Mouse (Mus musculus): Measurements from ENCODE around the gene Gm4141. TPM values are rescaled to one million over a fixed set of nuclear protein-coding genes. Genes with fewer than 3 reads are reported as not detected.
"Not testable (repeated sequence)": the region's sequence is repeated elsewhere in the genome, so short reads cannot be mapped to it uniquely, and the experiment has no call there.

Gm4141 gene
- total RNA-seq (2022), result not detected

GRCm38 (mm10) chr7:20576141-20576540, at the start of gene Gm4141:
Gene Gm4141 (minus strand): TSS chr7:20576241.
- DNase-seq (ENCODE audit: low spot score), result not testable (repeated sequence)

GRCm38 (mm10) chr7:20598921-20599320, 22.9 kb upstream of the Gm4141 start, which contains the start of gene Gm4513:
Gene Gm4513 (minus strand): TSS chr7:20599021.
- not testable (repeated sequence) for DNase-seq (ENCODE audit: low spot score)

GRCm38 (mm10) chr7:20545657-20546056, 30.4 kb downstream of the Gm4141 start, which contains the start of gene Gm5726:
Gene Gm5726 (minus strand): TSS chr7:20545757.
- DNase-seq (ENCODE audit: low spot score), result not testable (repeated sequence)

- DNase-seq (ENCODE audit: low spot score), result not testable (repeated sequence)
Measured at GRCm38 (mm10) chr7:20533537-20533936, 42.5 kb downstream of the Gm4141 start, which contains the start of gene Vmn1r104. Gene Vmn1r104 (plus strand): TSS chr7:20533837.

Other genes with a start within 250 kb of the Gm4141 start
- gene Gm4133, start 242.2 kb downstream of the Gm4141 start, total RNA-seq (2022), result not detected
- gene Gm5728, start 200.8 kb downstream of the Gm4141 start, total RNA-seq (2022), result not detected
- not detected for gene Vmn1r100, start 158.3 kb downstream of the Gm4141 start, total RNA-seq (2022)
- gene Vmn1r101, start 133.6 kb downstream of the Gm4141 start, total RNA-seq (2022), result not detected
- gene Gm10670, start 101.3 kb downstream of the Gm4141 start, total RNA-seq (2022), result not detected
- not detected for gene Vmn1r103, start 65.7 kb downstream of the Gm4141 start, total RNA-seq (2022)
- not detected for gene Vmn1r104, start 42.4 kb downstream of the Gm4141 start, total RNA-seq (2022)
- gene Gm5726, start 30.5 kb downstream of the Gm4141 start, total RNA-seq (2022), result not detected
- gene Gm4513, start 22.8 kb upstream of the Gm4141 start, total RNA-seq (2022), result not detected
- not detected for gene Vmn1r107, start 92.7 kb upstream of the Gm4141 start, total RNA-seq (2022)
- gene Vmn1r111, start 127.0 kb upstream of the Gm4141 start, total RNA-seq (2022), result not detected
- gene Gm10668, start 154.4 kb upstream of the Gm4141 start, total RNA-seq (2022), result not detected
- gene Vmn1r112, start 194.9 kb upstream of the Gm4141 start, total RNA-seq (2022), result not detected
- gene Vmn1r113, start 211.0 kb upstream of the Gm4141 start, total RNA-seq (2022), result not detected
- gene Vmn1r114, start 235.9 kb upstream of the Gm4141 start, total RNA-seq (2022), result not detected